Mouse (Mus musculus): ENCODE data around the gene Atp1b1. TPM values are rescaled to one million over a fixed set of nuclear protein-coding genes. Genes with fewer than 3 reads are reported as not detected.

Gene Atp1b1
- total RNA-seq, 2 experiments from 2014 or later: 60.3 to 71.3 TPM

- no peak for DNase-seq (ENCODE audit: low spot score in 2 of 2)
Observed at GRCm38 (mm10) chr1:164441408-164441974, 16.7 kb downstream of the Atp1b1 start.

GRCm38 (mm10) chr1:164440708-164441407 is 17.3 kb downstream of the Atp1b1 start:
- DNase-seq (ENCODE audit: low spot score in 2 of 2): no peak

DNA sequence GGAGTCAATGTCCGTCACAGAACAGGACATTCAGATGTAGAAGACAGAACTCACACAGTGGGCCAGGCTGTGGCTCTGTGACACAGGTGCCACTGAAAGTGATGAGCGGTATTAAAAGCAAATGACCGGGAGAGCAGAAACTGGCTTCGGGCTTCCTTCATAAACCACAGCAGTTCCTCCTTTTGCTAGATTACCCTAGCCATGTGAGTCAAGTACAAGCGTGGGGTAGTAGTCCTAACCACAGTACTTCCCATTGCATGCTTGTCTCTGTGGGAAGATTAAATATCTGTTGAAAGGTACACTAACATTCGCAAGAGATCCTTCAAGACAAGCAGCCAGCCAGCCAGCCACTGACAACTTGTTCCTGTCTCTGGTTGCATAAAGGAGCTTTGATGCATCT is 17.9 kb downstream of the Atp1b1 start:
- no peak for DNase-seq (ENCODE audit: low spot score in 2 of 2)

DNA sequence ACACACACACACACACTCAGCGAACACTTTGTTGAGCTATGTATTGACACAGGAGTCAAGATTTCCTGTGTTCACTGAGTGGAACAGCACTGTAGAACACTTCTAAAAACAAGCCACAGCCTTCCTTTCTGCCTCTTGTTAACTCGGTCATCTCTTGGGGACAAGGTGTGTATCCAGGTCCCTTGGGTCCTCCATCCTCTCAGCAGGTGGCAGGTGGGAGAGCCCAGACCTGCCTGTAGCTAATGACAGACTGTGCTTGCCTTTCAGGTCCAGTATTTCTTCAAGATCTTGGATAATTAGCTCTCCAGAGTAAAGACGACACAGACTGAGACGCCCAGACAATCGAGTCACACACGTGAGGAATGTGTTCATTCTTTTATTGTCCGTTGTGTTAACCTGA is 21.4 kb downstream of the Atp1b1 start:
- no peak for DNase-seq (ENCODE audit: low spot score in 2 of 2)

- no peak for DNase-seq (ENCODE audit: low spot score in 2 of 2)
Observed at GRCm38 (mm10) chr1:164434049-164434448, 24.1 kb downstream of the Atp1b1 start.

DNA sequence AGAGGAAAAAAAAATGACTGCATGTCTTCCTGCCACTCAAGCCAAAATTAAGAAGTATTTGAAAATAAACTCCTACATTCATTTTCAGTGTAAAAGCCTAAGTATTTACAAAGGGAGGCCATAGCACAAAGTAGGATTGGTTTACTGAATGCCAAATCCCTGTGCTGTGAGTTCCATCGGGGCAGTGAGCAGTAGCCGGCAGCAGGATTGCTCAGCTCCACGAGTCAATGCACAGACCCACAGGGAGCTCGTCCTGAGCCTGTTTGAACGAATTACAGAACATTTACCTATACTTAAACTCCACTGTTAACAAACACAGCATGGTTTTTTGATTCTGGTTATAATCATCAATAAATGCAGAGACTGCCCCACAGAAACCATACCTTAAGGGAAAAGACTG is 25.5 kb downstream of the Atp1b1 start:
- no peak for DNase-seq (ENCODE audit: low spot score in 2 of 2)

DNA sequence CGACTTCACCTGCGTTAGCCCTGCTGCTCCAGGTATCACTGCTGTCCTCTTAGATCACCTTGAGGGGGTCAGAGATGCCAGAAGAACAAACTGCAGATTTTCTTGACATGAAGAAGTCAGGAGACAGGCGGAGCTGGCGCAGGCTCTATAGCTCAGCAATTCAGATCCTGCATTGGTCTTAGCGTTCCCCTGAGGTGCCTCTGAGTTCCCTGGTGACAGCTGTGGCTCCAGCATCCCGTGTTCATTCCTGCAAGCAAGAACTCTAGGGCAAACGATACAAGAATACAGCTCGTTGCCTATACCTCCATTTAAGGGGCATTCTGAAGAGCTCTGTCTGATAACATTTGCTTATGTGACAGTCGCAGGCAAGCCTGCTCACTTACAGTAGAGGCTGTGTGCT is 29.5 kb downstream of the Atp1b1 start:
- no peak for DNase-seq (ENCODE audit: low spot score in 2 of 2)

- no peak for DNase-seq (ENCODE audit: low spot score in 2 of 2)
Observed at GRCm38 (mm10) chr1:164427777-164428176, 30.4 kb downstream of the Atp1b1 start.

GRCm38 (mm10) chr1:164426227-164426626 is 31.9 kb downstream of the Atp1b1 start:
- DNase-seq (ENCODE audit: low spot score in 2 of 2): no peak

DNA sequence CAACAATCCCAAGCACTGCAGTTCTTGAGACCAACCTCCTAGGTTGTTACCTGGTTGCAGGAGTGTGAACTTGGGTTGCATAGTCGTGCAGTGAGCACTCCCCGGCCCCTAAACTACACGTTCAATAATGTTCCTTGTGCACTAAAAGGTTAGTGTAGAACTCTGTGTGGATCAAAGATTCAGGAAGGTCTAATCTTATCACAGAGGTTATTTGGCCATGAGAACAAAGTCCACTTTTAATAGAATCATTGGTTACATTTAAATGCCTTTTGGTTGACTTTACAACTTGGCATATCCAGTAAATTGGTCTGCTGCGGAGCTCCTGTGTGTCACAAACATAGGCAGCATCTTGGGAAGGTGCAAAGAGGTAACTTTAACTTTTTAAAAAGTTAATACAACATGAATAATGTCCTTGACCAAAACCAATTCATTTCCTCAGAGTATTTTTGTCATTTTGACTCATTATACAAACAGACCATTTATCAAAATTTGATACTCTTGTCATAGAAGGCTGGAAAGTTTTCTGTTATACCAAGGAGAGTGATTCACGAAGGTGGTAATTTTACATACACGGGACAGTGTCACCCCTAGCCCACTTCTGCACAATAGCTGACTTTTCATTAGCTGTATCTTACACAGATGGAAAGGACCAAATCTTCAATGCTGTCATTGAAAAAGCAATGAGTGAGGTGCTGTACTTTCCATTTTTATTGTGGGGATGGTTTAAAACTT is 37.4 kb downstream of the Atp1b1 start:
- DNase-seq (ENCODE audit: low spot score in 2 of 2): no peak

DNA sequence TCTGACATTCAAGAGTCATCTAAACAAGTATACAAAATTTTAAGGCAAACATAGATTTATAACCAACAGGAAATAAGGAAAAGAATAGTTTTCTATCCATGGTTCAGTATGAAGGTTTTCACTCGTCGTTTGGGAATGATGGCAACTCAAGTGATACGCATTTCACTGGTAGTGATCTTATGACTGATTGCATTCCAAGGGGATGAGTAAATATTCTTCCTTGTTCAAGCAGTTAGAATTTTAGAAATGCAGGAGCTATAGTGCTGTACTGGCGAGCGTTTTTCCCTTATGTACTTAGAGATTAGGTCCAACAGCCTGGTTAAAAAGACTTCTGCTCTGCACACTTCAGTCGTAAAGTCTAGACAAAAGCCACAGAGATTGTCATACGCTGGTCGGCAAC is 38.8 kb downstream of the Atp1b1 start:
- DNase-seq (ENCODE audit: low spot score in 2 of 2): no peak

DNA sequence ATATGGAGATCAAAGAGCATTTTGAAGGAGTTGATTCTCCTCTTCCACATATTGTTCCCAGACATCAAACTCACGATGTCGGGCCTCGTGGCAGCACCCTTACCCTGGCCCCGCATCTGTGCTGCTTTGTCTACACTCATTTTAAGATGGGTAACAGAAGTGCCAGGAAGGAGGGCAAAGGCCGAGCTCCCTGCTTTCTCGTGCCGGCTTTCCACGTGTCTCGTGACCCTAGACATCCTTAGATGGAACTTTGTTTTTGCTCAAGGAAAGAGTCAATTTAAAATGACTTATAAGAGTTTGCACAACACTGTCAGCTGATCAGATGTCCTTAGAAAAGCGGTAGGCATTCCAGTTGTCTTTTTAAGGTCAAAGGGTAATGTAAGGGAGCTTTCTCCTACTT is 39.8 kb downstream of the Atp1b1 start:
- DNase-seq (ENCODE audit: low spot score in 2 of 2): no peak

DNA sequence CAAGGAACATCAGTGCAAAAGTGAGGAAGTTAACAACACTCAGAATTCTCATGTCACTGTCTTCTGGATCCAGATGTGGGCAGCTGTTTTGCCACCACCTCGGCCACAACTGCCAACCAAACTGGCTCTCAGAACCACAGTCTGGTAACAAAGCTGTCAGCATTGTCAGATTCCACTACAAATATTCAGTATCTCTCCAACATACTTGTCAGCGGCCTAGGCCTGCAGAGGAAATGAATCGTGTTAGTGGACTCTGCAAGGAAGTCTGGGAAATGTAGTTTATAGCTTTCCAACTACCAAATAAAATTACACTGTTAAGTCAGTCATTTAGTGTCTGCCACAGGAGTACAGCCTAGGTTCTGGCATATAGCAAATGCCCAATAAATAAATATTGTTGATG is 40.6 kb downstream of the Atp1b1 start:
- no peak for DNase-seq (ENCODE audit: low spot score in 2 of 2)

DNA sequence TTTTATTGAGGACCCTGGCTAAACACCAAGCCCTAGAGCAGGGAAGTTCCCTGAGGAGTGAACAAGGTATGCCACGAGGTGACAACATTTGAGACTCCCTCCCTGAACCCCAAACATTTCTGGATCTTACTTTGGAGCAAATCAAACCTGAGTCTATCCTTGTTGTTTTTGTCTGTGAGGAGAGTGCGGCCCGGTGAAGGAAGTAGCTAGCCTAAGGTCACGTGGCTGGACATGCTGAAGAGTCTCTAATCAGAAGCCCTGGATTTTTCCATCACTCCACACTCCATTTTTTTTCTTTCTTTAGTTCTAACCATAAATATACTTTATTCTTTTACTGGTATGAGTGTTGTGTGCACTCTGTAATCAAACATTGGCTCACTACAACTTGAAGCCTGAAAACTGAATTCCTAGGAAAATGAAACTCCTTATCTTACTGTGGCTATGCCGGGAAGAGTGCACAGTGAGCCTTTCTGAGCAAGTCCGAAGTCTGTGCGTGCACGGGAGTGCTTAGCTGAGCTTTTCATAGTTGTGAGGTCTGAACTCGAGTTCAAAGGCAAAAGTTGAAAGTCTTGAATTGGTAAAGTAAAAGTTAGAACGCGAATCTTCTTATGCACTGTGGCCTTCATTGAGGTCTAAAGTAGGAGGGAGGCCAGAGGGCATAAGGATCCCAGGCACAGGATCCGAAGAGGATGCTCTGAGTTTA is 41.3 kb downstream of the Atp1b1 start:
- DNase-seq (ENCODE audit: low spot score in 2 of 2): no peak

- no peak for DNase-seq (ENCODE audit: low spot score in 2 of 2)
Observed at GRCm38 (mm10) chr1:164415347-164415751, 42.8 kb downstream of the Atp1b1 start.

DNA sequence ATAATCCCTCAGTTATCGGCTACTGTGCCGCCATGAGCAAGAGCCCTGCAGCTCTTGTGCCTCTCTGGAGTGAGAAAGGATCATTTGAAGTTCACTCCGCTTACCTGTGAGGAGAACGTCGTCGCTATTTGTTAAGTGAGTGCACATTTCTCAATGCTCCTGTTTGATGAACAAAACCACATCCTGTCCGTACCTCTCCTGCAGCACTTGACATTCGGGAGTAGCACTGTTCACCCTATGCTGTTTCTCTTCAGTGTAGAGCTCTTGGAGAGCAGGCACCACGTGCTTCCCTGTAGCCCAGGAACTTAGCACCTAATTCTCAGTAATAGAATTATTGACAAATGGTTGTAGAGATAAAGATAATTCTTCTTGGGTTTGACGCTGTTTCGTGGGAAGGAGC is 44.5 kb downstream of the Atp1b1 start:
- no peak for DNase-seq (ENCODE audit: low spot score in 2 of 2)

GRCm38 (mm10) chr1:164412906-164413305 is 45.2 kb downstream of the Atp1b1 start:
- no peak for DNase-seq (ENCODE audit: low spot score in 2 of 2)

DNA sequence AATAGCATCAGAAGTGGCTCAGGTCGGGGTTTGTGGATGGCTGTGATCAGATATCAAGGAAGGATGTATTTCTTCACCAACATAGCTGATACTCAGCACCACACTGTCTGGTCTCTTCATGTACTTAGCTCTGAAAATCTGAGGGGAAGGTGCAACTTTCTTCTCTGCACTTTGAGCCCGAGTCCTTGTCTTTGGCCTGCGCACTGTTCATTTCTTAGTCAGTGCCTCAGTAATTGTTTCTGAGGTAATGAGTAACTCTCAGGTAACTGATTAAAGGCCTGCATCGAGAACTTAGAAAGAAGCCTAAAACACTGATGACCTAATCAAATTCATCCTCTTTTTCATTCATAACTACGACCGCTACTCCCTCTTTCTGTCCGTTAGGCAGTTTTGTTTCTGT is 46.8 kb downstream of the Atp1b1 start:
- no peak for DNase-seq (ENCODE audit: low spot score in 2 of 2)

- DNase-seq (ENCODE audit: low spot score in 2 of 2): no peak
Observed at GRCm38 (mm10) chr1:164408655-164409054, 49.5 kb downstream of the Atp1b1 start.

GRCm38 (mm10) chr1:164406506-164406905 is 51.6 kb downstream of the Atp1b1 start:
- no peak for DNase-seq (ENCODE audit: low spot score in 2 of 2)

DNA sequence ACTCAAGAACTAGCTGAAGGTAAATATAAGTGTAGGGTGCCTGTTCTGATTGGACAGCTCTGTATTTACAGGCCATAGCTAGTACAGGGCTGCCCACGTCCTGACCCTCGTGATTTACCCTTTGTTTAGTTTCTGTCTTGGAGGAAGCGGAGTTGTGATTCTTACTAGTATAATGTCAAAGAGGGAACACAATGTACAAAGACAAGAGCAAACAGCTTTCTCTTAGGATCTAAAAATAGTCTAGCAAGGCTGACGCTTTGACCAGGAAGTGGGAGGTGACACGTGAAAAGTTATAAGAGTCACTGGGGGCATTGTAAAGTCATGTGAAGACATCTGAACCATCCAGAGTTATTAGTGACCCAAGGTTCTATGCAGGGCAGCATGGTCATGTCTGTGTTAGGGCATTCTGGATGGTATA is 52.8 kb downstream of the Atp1b1 start:
- DNase-seq (ENCODE audit: low spot score in 2 of 2): no peak

DNA sequence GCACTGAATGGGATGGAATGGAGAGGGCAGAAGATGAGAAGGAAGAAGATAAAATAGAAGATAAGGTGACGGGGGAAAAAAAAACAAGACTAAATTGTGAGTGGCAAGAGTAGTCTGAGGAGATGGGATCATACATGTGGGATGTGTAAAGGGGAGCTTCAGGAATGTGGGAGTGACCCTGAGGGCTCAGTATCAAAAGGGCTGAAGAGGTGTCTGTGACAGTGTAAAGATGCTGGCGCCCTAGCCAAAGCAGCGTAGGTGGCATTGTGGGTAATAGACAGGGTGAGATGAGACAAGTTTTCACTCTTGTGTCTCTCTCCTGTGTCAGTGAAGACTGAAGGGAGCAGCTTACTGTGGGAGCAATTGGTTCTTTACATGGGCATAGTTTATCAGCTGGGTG is 58.6 kb downstream of the Atp1b1 start:
- DNase-seq (ENCODE audit: low spot score in 2 of 2): no peak
